Mouse (Mus musculus) lung, postnatal 0 days (tissue): ENCODE data around the gene Rims1.

Source experiments
- CTCF ChIP-seq: IDR thresholded peaks from 2 replicates; pipeline ENCODE4 v1.5.1; 2016; ENCODE audit warnings: antibody characterized with exemption, mild to moderate bottlenecking
- EP300 ChIP-seq: IDR thresholded peaks from 2 replicates; pipeline ENCODE4 v1.6.1; 2016; ENCODE audit warnings: antibody characterized with exemption, mild to moderate bottlenecking, control low read depth

- TF ChIP-seq CTCF (no peak), EP300 (no peak)
These were observed 96.3 kb downstream of the Rims1 start for GRCm38 (mm10) chr1:22709461-22709860.
